Mouse (Mus musculus): ENCODE measurements around the gene Id2.

- TF ChIP-seq CTCF (IDR thresholded peaks at IDR 0.05; ENCODE audit: control insufficient read depth, insufficient read depth, insufficient read length) (no peak), MYOD1 (IDR thresholded peaks at IDR 0.05; ENCODE audit: control insufficient read depth, insufficient read length, low read depth) (no peak), MYOG (IDR thresholded peaks at IDR 0.05; ENCODE audit: control insufficient read depth, extremely low read depth, insufficient read length) (no peak), USF1 (IDR thresholded peaks at IDR 0.05; ENCODE audit: low read depth) (no peak), FOSL1 (IDR thresholded peaks at IDR 0.05; ENCODE audit: insufficient read depth, low read length, poor library complexity, severe bottlenecking) (no peak), MAX (IDR thresholded peaks at IDR 0.05) (no peak), CEBPB (IDR thresholded peaks at IDR 0.05; ENCODE audit: low read depth) (no peak)
Observed at GRCm38 (mm10) chr12:25145344-25145698, 48.4 kb upstream of the Id2 start.

Data from C2C12 (cell line).